In the genomic region with DNA sequence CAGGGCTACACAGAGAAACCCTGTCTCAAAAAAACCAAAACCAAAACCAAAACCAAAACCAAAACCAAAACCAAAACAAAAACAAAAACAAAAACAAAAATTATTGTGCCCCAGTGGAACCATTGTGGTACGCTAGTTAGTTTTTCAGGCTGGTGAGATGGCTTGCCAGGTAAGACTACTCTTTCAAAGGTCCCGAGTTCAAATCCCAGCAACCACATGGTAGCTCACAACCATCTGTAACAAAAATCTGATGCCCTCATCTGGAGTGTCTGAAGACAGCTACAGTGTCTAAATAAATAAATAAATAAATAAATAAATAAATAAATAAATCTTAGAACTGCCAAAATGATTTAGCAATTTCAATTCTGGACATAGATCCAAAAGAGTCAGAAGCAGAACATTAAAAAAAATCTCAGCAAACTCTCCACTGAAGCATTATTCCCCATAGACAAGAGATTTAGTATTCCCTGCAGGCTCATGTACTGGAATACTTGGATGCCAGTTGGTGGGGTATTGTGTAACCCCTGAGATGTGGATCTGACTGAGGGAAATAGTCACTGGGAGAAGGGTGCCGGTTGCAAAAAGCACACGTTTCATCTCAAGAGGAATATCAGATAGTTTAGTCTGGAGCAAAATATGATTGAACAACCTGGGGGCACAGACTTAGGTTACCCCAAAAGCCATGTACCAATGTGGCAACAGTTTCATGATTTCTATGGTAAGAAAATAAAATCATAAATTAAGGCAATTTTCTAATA, we compare ENCODE assay signal across 11 mouse cellular contexts. TPM values are rescaled to one million over a fixed set of nuclear protein-coding genes. Genes with fewer than 3 reads are reported as not detected.
"Had no signal": no experiment of that assay in that cellular context is flagged by ENCODE, and none has a peak within 500 bp of the region (broad histone marks: within the 10 kb centered on the region; RNA-seq: fewer than 3 reads in every experiment).

No protein-coding gene starts in this region.

RNA-seq across cellular contexts. Expression of a gene that starts 31.2 kb away (rescaled TPM):
- polyA plus RNA-seq: heart, adult 2 months; heart, embryonic 12.5 days; heart, embryonic 14.5 days; hindbrain, embryonic 10.5 days; hindbrain, embryonic 12.5 days; kidney, embryonic 14.5 days; kidney, embryonic 16.5 days; limb, embryonic 10.5 days; limb, embryonic 13.5 days; liver, adult 2 months; liver, embryonic 13.5 days had no signal
